Mouse (Mus musculus) heart, embryonic 11.5 days (tissue): Measurements from ENCODE around the gene Cd55b. TPM values are rescaled to one million over a fixed set of nuclear protein-coding genes. Genes with fewer than 3 reads are reported as not detected.
"Not testable (repeated sequence)": the region's sequence is repeated elsewhere in the genome, so short reads cannot be mapped to it uniquely, and the experiment has no call there.

Experiments
- ATAC-seq: fragments of 200-750 bp; cut with Nextera tagmentation; replicated peaks from 2 replicates; pipeline ENCODE4 v1.8.0; 2017; ENCODE audit warnings: moderate library complexity; ENCODE audit not compliant: insufficient number of reproducible peaks, low FRiP score, low TSS enrichment
- H3K27ac ChIP-seq: fragments of 300-500 bp; sonication (generic); 2 replicates; pipeline ENCODE4 v1.5.1; 2014; ENCODE audit warnings: mild to moderate bottlenecking, low read depth, low read length
- H3K27me3 ChIP-seq: fragments of 300-500 bp; sonication (generic); 2 replicates; pipeline ENCODE4 v1.6.1; 2014; ENCODE audit warnings: mild to moderate bottlenecking, low read length, mixed read lengths; ENCODE audit not compliant: control insufficient read depth, insufficient read depth
- H3K36me3 ChIP-seq: fragments of 300-500 bp; sonication (generic); 2 replicates; pipeline ENCODE4 v1.6.1; 2014; ENCODE audit warnings: mild to moderate bottlenecking, low read length, moderate library complexity, mixed read lengths; ENCODE audit not compliant: control insufficient read depth, insufficient read depth
- H3K4me1 ChIP-seq: fragments of 300-500 bp; sonication (generic); 2 replicates; pipeline ENCODE4 v1.6.1; 2014; ENCODE audit warnings: low read length; ENCODE audit not compliant: control insufficient read depth, insufficient read depth
- H3K4me2 ChIP-seq: fragments of 300-500 bp; sonication (generic); 2 replicates; pipeline ENCODE4 v1.6.1; 2014; ENCODE audit warnings: mild to moderate bottlenecking, moderate library complexity
- H3K4me3 ChIP-seq: fragments of 300-500 bp; sonication (generic); 2 replicates; pipeline ENCODE4 v1.5.1; 2014; ENCODE audit warnings: low read depth, low read length
- H3K9ac ChIP-seq: fragments of 300-500 bp; sonication (generic); 2 replicates; pipeline ENCODE4 v1.6.1; 2014; ENCODE audit warnings: mild to moderate bottlenecking, low read depth, low read length, moderate library complexity
- H3K9me3 ChIP-seq: fragments of 300-500 bp; sonication (generic); replicated peaks from 2 replicates; pipeline ENCODE4 v1.6.1; 2016; ENCODE audit warnings: low read length; ENCODE audit not compliant: control insufficient read depth
- WGBS: fragments of 180-500 bp; shearing (Covaris S2); extraction: QIAGEN DNeasy Blood & Tissue Kit; methylation state at CpG from one replicate; pipeline ENCODE4 v1.1.7; 2014; ENCODE audit not compliant: insufficient replicate concordance; 5-methylcytosine and 5-hydroxymethylcytosine counted together
- polyA plus RNA-seq: library from polyadenylated mRNA; unstranded; fragments of >200 nt; fragmentation: Nextera tagmentation; extraction: Ambion mirVana; gene quantifications from 2 replicates; pipeline ENCODE4 v1.2.1, GENCODE M21; 2014

The Cd55b gene
- polyA plus RNA-seq, 1 experiment from 2014 or later, result not detected

GRCm38 (mm10) chr1:130430920-130431319 lies 8.1 kb upstream of the Cd55b start:
- H3K4me1 ChIP-seq, result no peaks in the 10 kb centered on the region
- WGBS, result 70% methylated on average over 4 of the region's 4 CpGs
- H3K4me3 ChIP-seq, result no peak overlapping the region
- no peaks in the 10 kb centered on the region for H3K36me3 ChIP-seq
- no peak overlapping the region for H3K9ac ChIP-seq
- no peak overlapping the region for H3K4me2 ChIP-seq
- H3K9me3 ChIP-seq, result no peaks in the 10 kb centered on the region; the same call in 1 of the 2 replicates
- no peak for ATAC-seq
- H3K27ac ChIP-seq, result no peak overlapping the region
- no peaks in the 10 kb centered on the region for H3K27me3 ChIP-seq

GRCm38 (mm10) chr1:130428667-130429066 lies 5.9 kb upstream of the Cd55b start:
- not testable (repeated sequence) for ATAC-seq, H3K27me3 ChIP-seq, H3K36me3 ChIP-seq, H3K9me3 ChIP-seq, H3K9ac ChIP-seq, H3K4me2 ChIP-seq, H3K4me1 ChIP-seq, H3K4me3 ChIP-seq, H3K27ac ChIP-seq

GRCm38 (mm10) chr1:130427175-130427853 lies 4.5 kb upstream of the Cd55b start:
- not testable (repeated sequence) for H3K27me3 ChIP-seq, H3K9me3 ChIP-seq, H3K36me3 ChIP-seq, H3K4me3 ChIP-seq, H3K9ac ChIP-seq, H3K4me1 ChIP-seq, ATAC-seq, H3K4me2 ChIP-seq, H3K27ac ChIP-seq
- 65% methylated on average over 3 of the region's 3 CpGs for WGBS

- not testable (repeated sequence) for ATAC-seq, H3K9me3 ChIP-seq, H3K4me3 ChIP-seq, H3K36me3 ChIP-seq, H3K9ac ChIP-seq, H3K4me1 ChIP-seq, H3K27me3 ChIP-seq, H3K27ac ChIP-seq, H3K4me2 ChIP-seq
- WGBS, result no CpG with 5 or more reads among the region's 6 CpGs
Measured at GRCm38 (mm10) chr1:130422033-130422432, 776 bp downstream of the Cd55b start.

GRCm38 (mm10) chr1:130397109-130397508 lies 25.7 kb downstream of the Cd55b start:
- not testable (repeated sequence) for H3K9ac ChIP-seq, H3K36me3 ChIP-seq, H3K27me3 ChIP-seq, H3K4me2 ChIP-seq, H3K27ac ChIP-seq, H3K4me1 ChIP-seq, H3K9me3 ChIP-seq, H3K4me3 ChIP-seq, ATAC-seq

GRCm38 (mm10) chr1:130387282-130387681 lies 35.5 kb downstream of the Cd55b start:
- H3K36me3 ChIP-seq, H3K4me3 ChIP-seq, H3K4me1 ChIP-seq, ATAC-seq, H3K9me3 ChIP-seq, H3K4me2 ChIP-seq, H3K27me3 ChIP-seq, H3K27ac ChIP-seq, H3K9ac ChIP-seq: not testable (repeated sequence)

GRCm38 (mm10) chr1:130377726-130378429 lies 44.9 kb downstream of the Cd55b start:
- no peak for ATAC-seq
- no peaks in the 10 kb centered on the region for H3K36me3 ChIP-seq
- no peak overlapping the region for H3K4me3 ChIP-seq
- H3K27me3 ChIP-seq, result no peaks in the 10 kb centered on the region
- WGBS, result 84% methylated on average over 14 of the region's 14 CpGs
- H3K4me1 ChIP-seq, result peaks cover 5% of the 10 kb centered on the region; the same call in 1 of the 2 replicates
- no peaks in the 10 kb centered on the region for H3K9me3 ChIP-seq
- H3K9ac ChIP-seq, result no peak overlapping the region
- H3K4me2 ChIP-seq, result no peak overlapping the region
- H3K27ac ChIP-seq, result no peak overlapping the region

- Histone ChIP-seq H3K4me1 (peaks cover 5% of the 10 kb centered on the region; the same call in 1 of the 2 replicates), H3K4me3 (no peak overlapping the region), H3K27me3 (no peaks in the 10 kb centered on the region), H3K4me2 (no peak overlapping the region), H3K9ac (no peak overlapping the region), H3K36me3 (no peaks in the 10 kb centered on the region), H3K9me3 (no peaks in the 10 kb centered on the region), H3K27ac (no peak overlapping the region)
- no peak for ATAC-seq
- 35% methylated on average over 3 of the region's 3 CpGs for WGBS
Measured at GRCm38 (mm10) chr1:130374173-130374785, 48.5 kb downstream of the Cd55b start.
